Mouse (Mus musculus) layer of hippocampus, adult 2 months (tissue): Measurements from ENCODE around the gene Il16. TPM values are rescaled to one million over a fixed set of nuclear protein-coding genes. Genes with fewer than 3 reads are reported as not detected.

Experiments
- DNase-seq, 2 experiments: peaks; one replicate each; pipeline ENCODE4 v3.0.0; 2022; ENCODE audit warnings: low spot score in 2 of 2
- H3K27ac ChIP-seq: fragments of 200-600 bp; 2 replicates; pipeline ENCODE4 v1.8.1; 2022
- H3K4me3 ChIP-seq: fragments of 200-600 bp; 2 replicates; pipeline ENCODE4 v1.8.1; 2022; ENCODE audit warnings: mild to moderate bottlenecking
- CTCF ChIP-seq: fragments of 200-600 bp; conservative IDR thresholded peaks from 2 replicates; pipeline ENCODE4 v1.8.1; 2022; ENCODE audit warnings: antibody characterized with exemption, mild to moderate bottlenecking, moderate library complexity
- long read RNA-seq, 2 experiments: library from polyadenylated mRNA; stranded (forward); transcript quantifications; one replicate each; pipeline ENCODE4 v2.0.0; 2021; ENCODE audit warnings: borderline mapping rate in 2 of 2
- total RNA-seq, 2 experiments: library from RNA; stranded (reverse); gene quantifications; 2 replicates each; pipeline ENCODE4 v1.2.3; 2021

Gene Il16
- 10 to 100 TPM; 67.3 to 70.3 TPM for total RNA-seq
- long read RNA-seq, experiment 1, partial matches to known transcripts = 24 of 44 reads
- long read RNA-seq, experiment 1, other reads (novel, unspliced or antisense) = 16 of 44 reads
- long read RNA-seq, experiment 2, transcript Il16-203 (7 exons, 3,183 nt) = major isoform, 10 of 63 reads
- long read RNA-seq, experiment 2, partial matches to known transcripts = 25 of 63 reads
- long read RNA-seq, experiment 2, other reads (novel, unspliced or antisense) = 28 of 63 reads

- Histone ChIP-seq H3K27ac (peak within 1 kb of the TSS; percentile 18; the same call in 1 of the 2 replicates), H3K4me3 (0 out of 2 replicates have a peak within 1 kb of the TSS, but pooled peaks have one; percentile 9)
- no peak for DNase-seq
- no peak for TF ChIP-seq CTCF
Measured at GRCm38 (mm10) chr7:83745413-83746106, at the start of gene Il16. Gene Il16 (minus strand): TSS chr7:83745726.

DNA sequence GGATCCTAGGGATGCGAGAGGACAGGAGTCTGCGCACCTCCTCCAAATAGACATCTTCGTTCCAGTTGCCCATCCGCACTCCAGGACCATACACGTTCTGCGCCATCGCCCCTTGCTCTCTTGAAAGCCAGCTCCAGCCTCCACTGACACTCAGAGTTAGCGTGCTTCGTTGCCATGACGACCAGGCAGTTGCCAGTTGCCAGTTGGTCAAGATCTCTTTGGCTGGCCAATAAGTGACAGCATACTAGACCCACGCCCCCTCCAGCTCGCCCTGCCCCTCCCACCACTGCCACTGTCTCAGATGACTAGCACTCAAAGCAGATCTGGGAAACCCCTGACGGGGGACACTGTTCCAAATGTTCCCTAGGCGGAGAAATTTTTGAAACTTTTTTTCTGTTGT is 49.2 kb upstream of the Il16 start, which contains the start of gene Cfap161:
Gene Cfap161, minus strand, starts transcription at position 176 of the 400 bp plus-strand sequence.
- Histone ChIP-seq H3K27ac (peak within 1 kb of the TSS; percentile 75; the same call in 1 of the 2 replicates), H3K4me3 (no peak within 1 kb of the TSS)
- TF ChIP-seq CTCF = no peak
- no peak for DNase-seq

DNA sequence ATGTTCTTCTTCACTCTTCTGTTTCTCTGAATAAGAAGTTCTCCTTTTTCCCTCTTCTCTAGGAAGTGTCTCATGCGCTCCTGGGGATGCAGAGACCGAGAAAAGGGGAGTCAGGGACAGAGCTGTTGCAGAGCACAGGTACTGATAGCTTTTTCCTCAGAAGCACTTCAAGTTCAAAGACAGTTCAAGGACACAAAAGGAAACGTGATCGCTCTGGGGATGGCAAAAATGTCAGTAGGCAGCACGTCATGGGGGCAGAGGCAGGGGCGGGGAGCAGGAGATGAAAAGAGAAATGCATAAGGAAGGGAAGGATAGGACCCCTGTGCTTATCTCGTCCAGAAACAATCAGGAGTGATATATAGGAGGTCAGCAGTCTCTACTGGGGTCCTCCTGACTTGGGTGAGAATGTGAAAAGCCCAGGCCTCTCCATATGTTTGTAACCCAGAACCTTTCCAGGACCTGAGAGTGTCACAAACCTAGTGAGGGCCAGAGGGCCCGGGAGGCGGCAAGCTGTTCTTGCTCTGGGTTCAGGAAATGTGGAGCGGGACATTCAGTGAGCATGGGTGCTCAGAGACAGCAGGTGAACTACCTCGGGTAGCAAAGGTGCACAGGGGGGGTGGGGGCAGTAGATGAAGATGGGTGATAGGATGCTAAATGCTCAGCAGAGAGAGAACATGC is 48.6 kb upstream of the Il16 start:
- DNase-seq = no peak
- no peak for TF ChIP-seq CTCF
- Histone ChIP-seq H3K27ac (no peak overlapping the region), H3K4me3 (no peak overlapping the region)

DNA sequence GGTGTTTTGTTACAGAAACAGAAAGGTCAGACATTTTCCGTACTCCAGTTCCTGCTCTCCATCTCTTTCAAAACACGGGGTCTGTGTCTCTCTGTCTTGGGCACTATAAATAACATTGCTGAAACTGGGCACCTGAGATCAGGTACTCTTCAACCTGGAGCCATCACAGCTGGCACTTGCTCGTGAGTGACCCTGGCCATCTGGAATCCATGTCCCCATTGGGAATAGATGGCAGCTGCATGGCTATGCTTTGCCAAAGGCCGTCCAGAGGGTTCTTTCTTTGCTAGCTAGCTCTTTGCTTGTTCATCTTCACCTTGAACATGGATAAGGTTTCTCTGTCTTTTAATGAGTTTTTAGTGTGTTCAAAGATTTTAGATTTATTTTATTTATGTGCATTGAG is 35.4 kb upstream of the Il16 start:
- Histone ChIP-seq H3K4me3 (no peak overlapping the region), H3K27ac (no peak overlapping the region)
- no peak for DNase-seq
- no peak for TF ChIP-seq CTCF

DNA sequence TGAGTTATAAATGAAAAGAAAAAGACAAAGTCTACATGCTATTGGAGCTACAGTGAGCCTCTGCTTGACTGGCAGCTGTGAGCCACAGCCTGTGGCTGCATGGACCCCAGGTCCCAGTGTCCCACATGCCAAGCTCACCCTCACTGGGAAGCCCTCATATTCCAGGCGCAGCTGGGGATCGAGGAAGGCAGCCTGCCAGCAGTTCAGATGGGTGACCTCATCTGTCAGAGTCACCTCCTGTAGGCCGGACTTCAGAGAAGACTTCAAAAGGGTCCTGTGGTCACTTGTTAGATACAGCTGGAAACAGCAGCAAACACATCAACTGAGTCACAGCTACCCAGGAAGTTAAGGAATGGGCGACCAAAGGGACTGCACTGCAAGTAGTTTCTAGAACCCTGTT is 34.5 kb upstream of the Il16 start:
- no peak for TF ChIP-seq CTCF
- DNase-seq = no peak

DNA sequence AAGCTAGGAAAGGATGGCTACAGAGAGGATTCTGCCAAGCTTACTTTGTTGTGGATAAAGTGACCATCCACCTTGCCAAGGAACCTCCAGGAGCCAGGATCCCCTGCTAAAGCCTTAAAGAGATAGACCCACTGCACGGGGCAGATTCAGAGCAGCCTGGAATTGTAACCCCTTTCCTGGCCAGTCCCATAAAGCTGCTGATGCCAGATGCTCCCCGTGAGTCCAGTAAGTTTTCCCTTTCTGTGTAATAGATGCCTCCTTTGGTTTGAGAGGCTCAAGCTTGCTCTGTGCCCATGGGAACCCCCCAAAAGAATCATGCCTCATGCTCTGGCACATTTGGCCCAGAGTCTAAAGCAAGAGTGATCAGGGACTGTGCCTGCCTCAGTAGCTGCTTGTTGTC is 33.5 kb upstream of the Il16 start:
- no peak overlapping the region for H3K4me3 ChIP-seq
- no peak for DNase-seq
- no peak overlapping the region for H3K27ac ChIP-seq
- no peak for TF ChIP-seq CTCF

More for the DNA sequence above, 34.5 kb upstream of the Il16 start:
- H3K4me3 ChIP-seq = no peak overlapping the region
- H3K27ac ChIP-seq = no peak overlapping the region

- TF ChIP-seq CTCF = no peak
- Histone ChIP-seq H3K4me3 (no peak overlapping the region), H3K27ac (no peak overlapping the region)
- no peak for DNase-seq
Measured at GRCm38 (mm10) chr7:83778516-83778915, 33.0 kb upstream of the Il16 start.

GRCm38 (mm10) chr7:83774721-83775120 is 29.2 kb upstream of the Il16 start:
- Histone ChIP-seq H3K4me3 (no peak overlapping the region), H3K27ac (no peak overlapping the region)
- TF ChIP-seq CTCF = peak; percentile 89
- DNase-seq = peak; percentile 41 to 53

- no peak for DNase-seq
- no peak overlapping the region for H3K4me3 ChIP-seq
- no peak overlapping the region; the same call in 1 of the 2 replicates for H3K27ac ChIP-seq
- no peak for TF ChIP-seq CTCF
Measured at GRCm38 (mm10) chr7:83763674-83764073, 18.1 kb upstream of the Il16 start.

GRCm38 (mm10) chr7:83762336-83762735 is 16.8 kb upstream of the Il16 start:
- H3K4me3 ChIP-seq = no peak overlapping the region
- DNase-seq = no peak
- TF ChIP-seq CTCF = no peak
- H3K27ac ChIP-seq = no peak overlapping the region

DNA sequence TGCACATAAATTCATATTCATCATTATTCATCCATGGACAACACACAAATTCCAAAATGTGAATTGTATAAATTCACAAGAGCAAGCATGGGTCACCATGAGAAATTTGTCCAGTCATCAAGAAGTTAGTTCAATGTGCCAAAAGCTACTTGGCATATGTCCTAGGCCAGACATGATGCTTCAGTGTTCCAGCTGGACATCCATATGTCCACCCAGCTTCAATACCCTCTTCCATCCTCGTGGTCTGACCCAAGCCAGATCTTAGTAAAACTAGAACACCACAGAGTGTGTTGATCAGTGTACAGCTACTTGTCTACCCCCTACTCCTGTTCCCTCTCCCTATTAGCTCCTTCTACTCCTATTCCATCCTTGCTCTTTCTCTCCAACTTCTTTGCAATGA is 5.5 kb upstream of the Il16 start:
- H3K4me3 ChIP-seq = no peak overlapping the region
- DNase-seq = no peak
- TF ChIP-seq CTCF = no peak
- H3K27ac ChIP-seq = no peak overlapping the region

DNA sequence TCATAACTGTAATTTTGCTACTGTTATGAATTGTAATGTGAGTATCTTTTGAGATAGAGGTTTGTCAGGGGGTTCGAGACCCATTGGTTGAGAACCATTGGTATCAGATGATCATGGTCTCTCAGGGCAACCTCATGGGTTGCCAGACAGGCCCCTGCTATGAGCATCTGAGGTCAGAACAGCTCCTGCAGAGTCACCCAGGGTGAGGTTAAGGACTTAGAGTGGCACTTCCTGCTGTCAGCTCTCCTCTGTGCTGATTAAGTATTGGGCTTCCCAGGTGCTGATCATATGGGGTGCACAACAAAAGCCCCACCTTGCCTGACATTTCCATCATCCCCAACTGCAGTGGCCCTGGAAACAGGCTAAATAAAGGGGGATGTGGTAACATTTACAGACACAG is 2.9 kb upstream of the Il16 start:
- no peak overlapping the region for H3K4me3 ChIP-seq
- no peak for DNase-seq
- no peak overlapping the region for H3K27ac ChIP-seq
- no peak for TF ChIP-seq CTCF

- no peak for TF ChIP-seq CTCF
- H3K27ac ChIP-seq = no peak overlapping the region
- H3K4me3 ChIP-seq = no peak overlapping the region
- DNase-seq = no peak
Measured at GRCm38 (mm10) chr7:83746107-83746687, 671 bp upstream of the Il16 start.
